Mouse (Mus musculus) urinary bladder, postnatal 14 days (tissue): ENCODE results near the gene Gm3336.
A peak's percentile ranks its signal among the peaks of the same experiment; 100 is the strongest.

Source experiments
- DNase-seq: peaks from one replicate; pipeline ENCODE4 v3.0.0; 2021; ENCODE audit warnings: low spot score

Gm3336 gene

DNA sequence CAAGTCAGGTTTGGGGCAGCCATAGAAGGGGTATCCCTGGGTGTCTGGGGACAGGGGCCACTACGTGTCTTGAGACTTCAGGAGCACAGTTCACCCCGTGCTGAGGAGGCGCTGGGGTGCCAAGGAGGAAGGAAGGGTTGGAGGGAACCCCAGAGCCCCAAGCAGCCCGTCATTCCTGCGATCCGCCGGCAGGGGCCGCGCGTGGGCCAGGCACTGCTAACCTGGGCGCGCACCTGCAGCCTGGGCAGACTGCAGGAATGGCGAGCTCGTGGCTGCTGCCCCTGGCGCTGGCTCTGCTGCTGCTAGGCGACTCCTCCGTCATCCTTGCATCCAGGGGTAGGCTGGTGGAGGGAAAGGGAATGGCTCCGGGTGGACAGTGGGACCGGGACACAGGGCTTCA is at the start of gene Gm3336:
TSS of gene Gm3336 (plus strand) at position 247 of the 400 bp plus-strand sequence.
- peak; percentile 57 for DNase-seq

DNA sequence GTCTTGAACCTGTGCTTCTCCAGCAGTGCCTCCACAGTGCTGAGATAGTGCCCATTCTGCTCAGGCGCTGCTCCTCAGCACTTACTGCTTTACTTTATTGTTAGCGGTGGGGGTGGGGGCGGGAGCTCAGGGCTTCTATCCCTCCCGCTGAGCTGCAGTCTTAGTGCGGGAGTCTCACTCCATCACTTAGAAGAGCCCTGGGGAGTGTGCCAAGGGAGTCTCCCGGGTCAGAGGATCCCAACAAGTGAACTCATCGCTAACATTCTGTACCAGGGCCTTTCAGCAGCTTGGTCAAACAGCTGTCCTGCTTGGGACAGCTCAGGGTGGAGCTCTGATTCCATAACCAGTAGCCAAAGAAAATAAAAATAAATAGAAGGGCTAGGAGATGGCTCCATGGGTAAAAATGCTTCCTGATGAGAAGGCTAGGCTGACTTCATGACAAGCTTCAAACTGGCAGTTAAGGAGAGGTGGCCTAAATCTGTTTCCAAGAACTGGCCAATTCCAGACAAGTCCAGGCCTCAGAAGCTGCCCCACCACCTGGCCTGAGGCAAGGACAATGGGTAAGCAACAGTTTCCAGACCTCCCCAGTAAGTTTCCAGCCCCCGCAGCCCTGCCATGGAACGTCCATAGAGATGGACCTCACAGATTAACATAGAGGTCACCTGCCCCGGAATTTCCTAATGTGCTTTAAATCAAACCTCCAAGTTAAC is 46.6 kb upstream of the Gm3336 start:
- peak; percentile 71 for DNase-seq

DNA sequence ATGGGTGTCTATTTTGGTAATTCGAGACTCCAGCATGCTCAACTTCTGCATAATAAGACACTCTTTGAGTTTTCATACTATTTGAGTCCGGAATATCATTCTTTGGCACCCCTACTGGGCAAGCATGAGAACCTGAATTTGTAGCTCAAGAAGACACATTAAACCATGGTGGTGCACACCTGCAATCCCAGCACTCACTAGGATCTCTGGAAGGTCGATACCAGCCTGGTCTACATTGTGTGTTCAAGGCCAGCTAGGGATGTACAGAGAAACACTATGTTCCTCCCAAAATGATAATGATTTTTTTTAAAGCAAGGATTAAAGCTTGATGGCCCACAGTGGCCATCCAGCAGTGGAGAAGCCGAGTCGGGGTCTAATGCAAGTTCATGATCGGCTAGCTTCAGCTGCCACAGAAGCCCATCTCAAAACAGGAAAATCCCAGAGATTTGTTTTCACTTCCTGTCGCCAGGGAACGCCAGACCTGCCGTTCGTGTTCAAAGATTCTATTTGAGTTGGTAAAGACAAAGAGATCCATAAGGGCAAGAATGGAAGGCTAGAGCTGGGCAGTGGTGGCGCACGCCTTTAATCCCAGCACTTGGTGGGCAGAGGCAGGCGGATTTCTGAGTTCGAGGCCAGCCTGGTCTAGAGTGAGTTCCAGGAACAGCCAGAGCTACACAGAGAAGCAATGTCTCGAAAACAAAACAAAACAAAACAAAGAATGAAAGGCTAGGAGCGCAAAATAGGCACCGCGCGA is 45.8 kb upstream of the Gm3336 start:
- DNase-seq: no peak

DNA sequence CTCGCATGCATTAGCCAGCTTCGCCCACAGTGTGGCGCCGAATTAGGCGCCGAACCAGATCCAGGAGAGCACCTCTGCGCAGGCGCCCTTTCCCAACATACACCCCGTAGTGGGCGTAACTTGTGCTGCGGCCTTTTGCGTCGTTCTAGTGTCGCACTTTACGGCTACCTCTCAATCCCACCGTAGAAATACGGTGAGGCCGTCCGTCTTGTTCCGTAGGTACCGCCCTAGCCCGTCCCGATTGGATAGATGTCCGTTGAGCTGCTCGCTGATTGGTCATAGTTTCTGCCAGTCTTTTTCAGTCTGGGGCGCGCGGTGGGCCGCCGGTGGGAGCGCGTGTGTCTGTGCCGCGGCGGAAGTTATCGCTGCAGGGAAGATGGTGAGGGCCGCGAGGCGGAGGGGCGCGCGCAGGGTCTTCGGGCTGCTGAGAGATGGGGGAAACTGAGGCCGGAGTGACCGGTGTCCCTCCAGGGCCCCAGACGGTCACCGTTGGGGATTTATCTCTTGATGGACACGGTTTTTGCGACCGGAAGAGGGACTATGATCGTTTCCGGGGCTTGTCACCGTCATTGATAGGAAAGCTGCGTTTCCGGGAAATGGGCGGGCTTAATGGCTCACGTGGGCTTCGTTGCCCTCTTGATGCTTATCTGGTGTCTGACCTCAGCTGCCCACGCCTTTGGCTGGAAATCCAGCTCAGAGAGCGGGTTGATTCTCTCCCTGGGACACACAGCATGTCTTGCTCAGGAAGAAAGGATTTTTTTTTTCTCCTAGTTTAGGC is 45.1 kb upstream of the Gm3336 start, which contains the start of gene Lsm4:
TSS of gene Lsm4 (plus strand) at position 170 of the 778 bp plus-strand sequence.
- DNase-seq: peak; percentile 95

DNA sequence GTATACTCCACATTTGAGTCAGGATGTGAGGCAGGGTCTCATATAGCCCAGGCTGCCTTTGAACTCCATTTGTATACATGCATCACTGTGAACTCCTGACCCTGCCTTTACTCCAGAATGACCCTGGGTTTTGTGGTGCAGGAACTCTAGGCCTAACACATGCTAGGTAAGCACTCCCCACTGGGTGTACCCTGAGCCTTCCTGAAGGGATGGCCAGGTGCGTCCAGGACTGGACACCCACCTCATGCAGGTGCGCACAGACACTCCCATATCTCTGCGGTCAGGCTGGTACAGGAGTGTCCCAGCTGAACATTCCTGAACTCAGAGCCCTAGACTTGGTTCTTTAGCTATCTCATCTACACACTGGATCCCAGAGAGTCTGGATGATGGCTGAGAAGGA is 44.2 kb upstream of the Gm3336 start:
- DNase-seq: no peak

DNA sequence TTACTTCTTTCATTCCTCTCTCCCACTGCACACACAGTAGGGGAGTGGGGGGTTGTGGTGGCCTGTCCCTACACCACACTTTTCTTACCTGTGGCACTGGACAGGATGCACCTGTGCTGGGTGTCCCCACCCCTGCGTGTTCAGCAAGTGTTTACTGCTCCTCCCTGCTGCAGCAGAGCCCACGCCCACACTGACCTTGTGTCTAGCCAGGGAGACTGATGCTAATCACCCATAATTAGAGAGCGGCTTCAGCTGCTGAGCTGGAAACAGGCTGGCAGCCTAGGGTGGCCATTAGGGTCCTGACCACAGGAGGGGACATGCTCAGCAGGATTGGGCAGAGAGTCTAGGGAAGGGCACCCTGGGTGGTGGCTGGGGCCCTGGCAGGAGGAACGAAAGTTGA is 43.6 kb upstream of the Gm3336 start:
- no peak for DNase-seq

DNA sequence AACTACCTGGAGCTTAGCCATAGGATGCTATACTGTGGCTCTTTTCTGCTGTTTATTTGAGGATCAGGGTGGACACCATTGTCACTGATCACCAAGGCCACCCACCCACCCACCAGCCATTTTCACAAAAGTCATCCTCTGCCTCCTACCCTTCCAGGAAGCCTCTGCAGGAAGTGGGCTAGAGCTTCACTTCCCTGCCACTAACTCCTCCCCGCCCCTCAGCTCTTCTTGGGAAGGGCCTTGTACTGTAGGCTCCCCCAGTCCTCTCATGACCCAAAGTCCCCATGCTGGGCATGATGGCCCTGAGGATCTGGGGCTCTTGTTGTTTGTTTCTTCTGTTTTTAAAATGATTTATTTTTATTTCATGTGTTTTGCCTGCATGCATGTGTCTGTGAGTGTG is 43.0 kb upstream of the Gm3336 start:
- DNase-seq: no peak

DNA sequence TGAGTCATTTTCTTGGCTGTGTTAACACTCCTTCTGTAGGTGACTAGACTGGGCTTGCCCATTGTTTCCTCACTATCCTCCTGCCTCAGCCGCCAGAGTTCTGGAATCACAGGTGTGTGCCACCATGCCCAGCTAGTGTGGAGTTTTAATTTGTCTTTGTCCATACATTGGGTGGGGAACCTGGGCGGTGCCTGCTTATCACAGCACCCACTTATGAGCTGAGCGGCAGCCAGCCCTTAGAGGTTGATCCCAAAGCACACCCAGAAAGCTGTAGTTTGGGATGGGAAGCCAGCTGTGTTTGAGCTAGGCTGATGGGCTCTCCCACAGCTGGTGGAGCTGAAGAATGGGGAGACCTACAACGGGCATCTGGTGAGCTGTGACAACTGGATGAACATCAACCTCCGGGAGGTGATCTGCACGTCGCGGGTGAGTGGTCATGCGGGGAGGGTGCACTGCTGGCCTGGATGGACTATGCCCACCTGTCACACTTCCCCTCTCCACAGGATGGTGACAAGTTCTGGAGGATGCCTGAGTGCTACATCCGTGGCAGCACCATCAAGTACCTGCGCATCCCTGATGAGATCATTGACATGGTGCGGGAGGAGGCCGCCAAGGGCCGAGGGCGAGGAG is 40.8 kb upstream of the Gm3336 start:
- DNase-seq: no peak

DNA sequence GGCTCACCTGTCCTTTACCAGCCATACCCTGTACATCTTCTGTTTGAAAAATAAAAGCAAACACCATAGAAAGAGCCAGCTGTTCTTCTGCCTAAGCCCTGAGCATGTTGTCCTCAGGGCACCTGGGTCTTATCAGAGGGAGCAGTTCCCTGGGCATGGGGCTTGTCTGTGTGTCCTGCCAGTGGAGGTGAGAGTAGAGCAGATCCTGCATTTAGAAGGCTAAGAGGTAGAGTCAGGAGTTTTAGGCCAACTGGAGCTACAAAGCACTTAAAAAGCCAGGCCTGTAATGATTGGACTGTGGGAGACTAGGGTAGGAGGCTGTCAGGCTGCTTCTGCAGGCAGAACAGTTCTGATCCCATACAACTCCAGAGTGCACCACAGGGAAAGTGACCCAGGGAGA is 39.7 kb upstream of the Gm3336 start:
- DNase-seq: no peak

DNA sequence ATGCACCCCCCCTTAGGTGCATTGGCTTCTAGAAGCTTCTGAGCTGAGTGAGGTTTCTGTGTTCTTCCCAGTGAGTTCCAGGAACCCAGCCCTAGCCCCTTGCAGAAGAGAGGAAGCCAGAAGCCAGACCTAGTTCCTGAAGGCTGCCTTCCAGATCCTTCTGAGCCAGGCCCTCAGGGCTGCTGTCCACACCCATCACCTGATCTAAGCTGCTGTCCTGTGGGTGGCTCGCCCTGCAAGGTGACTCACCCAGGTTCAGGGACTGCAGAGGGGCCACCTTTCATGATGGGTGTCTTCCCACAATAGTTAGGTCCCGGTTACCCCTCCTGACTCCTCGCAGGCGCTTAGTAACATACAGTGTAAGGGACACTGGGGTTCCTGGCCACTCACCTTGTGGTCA is 38.9 kb upstream of the Gm3336 start:
- DNase-seq: no peak

DNA sequence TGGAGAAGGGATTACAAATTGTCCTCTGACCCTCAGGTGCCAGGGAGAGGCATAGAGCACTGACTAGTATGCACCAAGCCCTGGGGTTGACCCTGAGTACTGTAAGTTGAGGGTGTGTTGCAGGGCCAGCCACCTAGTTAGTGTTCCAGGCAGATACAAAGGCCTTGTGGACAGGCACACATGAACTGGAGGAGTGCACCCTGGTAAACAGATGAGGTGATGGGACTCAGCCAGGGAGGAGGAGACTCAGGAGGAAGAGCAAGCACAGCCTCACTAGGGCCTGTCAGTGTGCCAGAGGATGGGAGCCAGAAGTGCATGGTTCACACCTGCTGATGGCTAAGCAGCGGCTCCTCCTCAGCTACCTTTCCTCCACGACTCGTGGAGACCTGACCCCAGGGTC is 38.3 kb upstream of the Gm3336 start:
- DNase-seq: no peak

DNA sequence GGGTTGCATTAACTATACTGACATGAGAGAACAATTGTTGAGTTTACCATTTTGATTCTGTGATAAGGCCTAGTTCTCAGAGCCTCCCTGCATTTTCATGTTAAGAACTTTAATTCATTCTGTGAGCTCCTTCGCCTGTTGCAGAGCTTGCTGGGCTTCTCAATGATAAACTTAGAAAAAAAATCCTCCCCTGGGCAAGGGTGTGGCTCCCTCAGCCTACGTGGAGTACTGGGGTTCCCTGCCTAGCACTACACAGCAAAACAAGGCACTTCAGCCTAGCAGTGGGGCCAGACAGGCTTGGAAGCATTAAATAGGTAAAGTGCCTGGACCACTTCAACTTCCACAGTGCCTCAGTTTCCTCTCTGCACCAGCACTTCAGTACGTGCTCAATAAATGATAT is 36.9 kb upstream of the Gm3336 start:
- DNase-seq: no peak

DNA sequence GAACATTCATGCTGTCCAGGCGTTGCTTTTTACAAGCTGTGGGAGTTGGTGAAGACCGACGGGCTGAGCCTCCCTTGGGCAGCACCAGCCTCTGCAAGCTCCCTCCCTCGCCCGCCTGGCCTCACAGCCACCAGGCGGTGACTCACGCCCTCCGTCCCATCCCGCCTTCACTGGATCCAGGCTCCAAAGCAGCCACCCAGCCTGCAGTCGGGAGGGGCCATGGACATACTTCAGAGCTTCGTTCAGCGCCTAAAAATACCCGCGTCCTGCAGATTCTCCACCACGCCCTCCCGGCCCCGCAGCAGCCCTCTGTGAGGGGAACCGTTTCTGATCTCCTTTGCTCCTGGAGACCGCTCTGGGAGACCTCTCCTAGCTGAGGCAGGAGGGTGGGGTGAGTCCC is 36.1 kb upstream of the Gm3336 start:
- DNase-seq: peak; percentile 85

DNA sequence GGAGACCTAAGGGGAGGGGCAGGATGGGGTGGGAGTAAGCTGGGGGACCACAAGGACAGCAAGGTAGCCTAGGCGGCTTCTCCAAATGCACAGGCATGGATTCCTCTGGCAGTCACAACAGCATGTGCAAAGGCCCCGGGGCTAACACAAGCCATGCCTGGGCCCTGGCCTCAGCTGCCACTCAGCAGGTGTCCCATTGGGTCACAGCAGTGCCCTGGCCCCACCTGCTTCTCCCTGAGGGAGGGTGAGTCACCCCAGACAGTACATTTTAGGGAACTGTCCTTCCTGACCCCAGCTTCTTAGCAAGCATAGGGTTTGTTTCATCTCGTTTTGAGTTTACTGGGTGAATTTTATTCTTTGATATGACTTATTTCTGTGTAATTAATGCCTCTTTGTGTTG is 35.7 kb upstream of the Gm3336 start:
- DNase-seq: no peak

DNA sequence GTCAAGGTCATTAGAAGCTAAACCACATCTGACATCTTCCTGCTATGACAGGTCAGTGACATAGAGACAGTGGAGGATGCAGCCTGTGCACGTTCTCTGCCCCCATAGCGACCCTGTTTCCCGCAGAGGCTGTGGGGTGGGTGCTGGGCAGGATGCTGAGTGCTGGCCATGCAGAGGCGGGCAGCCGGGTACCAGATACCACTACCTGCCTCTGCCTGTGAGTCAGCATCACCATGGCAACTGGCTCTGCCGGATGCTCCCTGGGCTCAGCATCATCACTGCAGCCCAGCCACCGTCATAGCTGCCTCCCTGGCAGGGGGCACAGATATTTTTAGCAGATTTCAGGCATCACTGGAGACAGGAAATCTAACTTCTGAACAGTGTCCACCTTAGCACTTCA is 34.1 kb upstream of the Gm3336 start:
- no peak for DNase-seq

DNA sequence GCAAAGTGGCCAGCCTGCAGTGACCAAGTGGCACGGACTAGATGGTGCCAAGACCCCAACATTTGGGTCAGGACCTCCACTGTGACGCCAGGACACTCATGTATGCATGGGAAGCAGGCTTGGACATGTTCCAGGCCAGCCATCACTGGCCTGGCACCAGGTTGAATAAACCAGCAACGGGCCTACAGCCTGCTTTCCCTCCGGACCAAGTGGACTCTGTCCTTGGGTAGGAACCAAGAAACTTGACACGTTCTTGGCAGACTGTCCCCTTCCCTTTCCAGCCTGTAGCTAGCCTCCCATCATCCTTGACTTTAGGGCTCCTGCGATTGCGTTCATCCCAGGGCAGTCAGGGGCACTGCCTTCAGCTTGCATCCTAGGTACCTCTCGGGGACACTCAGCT is 30.8 kb upstream of the Gm3336 start:
- DNase-seq: peak; percentile 76

DNA sequence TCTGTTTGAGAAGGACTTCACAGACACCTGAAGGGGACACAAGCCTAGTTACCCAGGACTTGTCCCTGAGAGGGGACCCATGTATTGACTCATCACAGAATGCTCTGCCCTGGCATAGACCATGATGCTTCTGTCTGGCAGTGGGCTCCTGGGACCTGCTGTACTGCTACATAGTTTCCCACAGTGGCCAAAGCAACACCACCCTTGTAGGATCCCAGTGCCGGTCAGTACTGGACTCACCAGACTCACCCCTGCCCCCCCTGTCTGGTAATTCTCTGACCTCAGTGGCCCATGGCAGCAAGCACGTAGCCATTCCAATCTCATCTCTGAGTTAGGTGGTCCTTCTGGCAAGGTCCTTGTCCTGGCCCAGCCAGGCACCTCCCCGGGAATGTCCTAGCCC is 30.2 kb upstream of the Gm3336 start:
- DNase-seq: no peak

DNA sequence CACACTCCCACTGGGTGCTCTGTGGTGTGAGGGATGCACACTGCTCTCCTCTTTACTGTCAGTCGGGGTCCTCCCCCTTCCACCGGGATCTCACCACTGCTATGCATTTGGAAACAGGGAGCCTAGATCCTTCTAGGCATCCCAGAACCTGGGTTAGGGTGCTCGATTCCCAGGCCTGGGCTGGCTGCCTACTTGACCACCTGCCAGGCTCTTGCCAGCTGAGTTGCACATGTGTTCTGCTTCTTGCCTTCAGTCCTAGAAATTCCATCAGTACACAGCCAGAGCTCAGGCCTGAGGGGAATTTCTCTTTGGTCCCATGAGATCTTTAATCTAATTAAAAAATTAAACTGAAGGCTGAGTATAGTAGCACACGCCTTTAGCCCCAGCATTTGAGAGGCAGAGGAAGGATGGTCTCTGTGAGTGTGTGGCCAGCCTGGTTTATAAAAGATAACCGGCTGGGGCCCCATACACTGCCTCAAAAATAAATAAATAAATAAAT is 28.4 kb upstream of the Gm3336 start:
- no peak for DNase-seq

DNA sequence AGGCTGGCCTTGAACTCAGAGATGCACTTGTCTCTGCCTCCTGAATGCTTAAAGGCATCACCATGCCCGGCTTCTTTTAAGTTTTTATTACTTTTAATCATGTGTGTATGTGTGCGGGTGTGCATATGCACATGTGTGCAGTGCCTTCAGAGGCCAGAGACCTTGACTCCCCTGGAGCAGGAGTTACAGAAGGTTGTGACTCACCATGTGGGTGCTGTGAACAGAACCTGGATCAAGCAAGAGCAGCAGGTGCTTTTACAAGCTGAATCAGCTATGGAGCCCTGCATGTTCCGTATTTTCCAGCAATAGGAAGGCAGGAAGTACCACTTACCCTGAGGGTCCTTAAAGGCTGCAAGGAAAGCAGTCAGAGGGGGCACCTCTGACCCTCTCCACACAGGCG is 27.1 kb upstream of the Gm3336 start:
- DNase-seq: no peak

DNA sequence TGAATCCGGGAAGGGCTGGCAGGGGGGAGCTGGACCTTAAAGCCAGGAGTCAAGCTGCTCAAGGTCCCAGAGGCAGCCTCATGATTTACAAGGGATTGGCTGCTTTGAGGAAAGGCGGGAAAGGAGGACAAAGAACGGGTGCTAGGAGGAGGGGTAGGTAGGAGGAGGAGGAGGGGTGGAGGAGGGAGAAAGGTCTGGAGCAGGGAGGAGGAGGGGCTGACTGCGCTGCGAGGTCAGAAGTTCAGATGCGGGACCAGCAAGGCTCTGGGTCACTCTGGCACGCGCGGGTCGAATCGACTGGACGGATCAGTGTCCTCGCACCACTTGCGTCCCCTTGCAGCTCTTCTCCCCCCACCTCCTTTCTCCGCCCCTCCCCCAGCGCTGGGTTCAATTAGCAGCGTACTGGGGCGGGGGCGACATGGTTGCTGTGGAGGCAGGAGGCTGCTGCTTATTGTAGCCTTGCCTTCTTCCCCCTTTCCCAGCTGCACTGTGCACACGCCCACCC is 26.6 kb upstream of the Gm3336 start:
- DNase-seq: no peak

DNA sequence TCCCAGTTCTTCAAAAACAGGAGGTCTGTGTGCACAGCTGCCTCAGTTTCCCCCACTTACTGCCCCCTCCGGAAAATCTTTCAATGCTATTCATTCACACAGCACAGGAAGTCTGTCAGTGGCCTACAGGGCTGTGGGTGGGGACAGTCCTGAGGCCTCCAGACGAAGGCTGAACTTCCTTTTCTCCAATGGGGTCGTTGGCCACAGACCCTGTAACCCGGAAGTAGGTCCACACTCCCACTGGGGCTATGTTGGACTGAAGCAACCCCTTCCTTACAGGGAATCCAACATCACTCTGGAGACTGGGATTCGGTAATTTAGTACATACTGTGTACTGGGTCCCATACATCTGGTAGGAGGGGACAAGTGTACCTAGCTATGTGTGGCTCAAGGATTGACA is 24.7 kb upstream of the Gm3336 start:
- DNase-seq: no peak
